Mouse (Mus musculus): ENCODE measurements around the gene Krt15. TPM values are rescaled to one million over a fixed set of nuclear protein-coding genes. Genes with fewer than 3 reads are reported as not detected.
A peak's percentile ranks its signal among the peaks of the same experiment; 100 is the strongest.

The Krt15 gene
- polyA plus RNA-seq, 1 experiment from 2014 or later: 0.17 TPM

DNA sequence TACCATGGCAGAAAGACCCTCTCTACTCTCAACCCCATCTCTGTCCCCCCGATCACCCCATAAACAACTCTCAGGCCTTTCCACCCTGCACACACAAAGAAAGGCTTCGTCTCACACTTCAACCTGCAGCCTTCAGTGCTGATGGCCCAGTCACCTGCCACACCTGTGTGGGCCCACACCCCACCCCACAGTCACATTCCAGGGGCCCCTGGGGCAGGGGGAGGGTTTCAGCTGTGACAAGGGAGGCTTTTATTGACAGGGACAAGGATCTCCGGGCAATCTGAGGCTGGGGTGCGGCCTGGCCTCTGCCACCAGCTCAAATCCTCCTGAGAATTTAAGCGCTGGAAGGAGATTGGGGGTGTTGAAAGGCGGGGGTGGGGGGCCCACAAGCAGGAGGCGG lies 3.1 kb upstream of the Krt15 start:
- Histone ChIP-seq H3K36me3 (ENCODE audit: control insufficient read depth, insufficient read depth, low read length) (no peaks in the 10 kb centered on the region), H3K9me3 (replicated peaks; ENCODE audit: control insufficient read depth, low read length) (no peaks in the 10 kb centered on the region), H3K4me3 (ENCODE audit: low read depth, low read length) (no peak overlapping the region), H3K9ac (ENCODE audit: low read length) (no peak overlapping the region), H3K4me1 (ENCODE audit: control insufficient read depth, insufficient read depth, low read length) (peaks cover 11% of the 10 kb centered on the region; the same call in 1 of the 2 replicates), H3K27ac (ENCODE audit: low read depth, low read length) (no peak overlapping the region), H3K27me3 (replicated peaks; ENCODE audit: control insufficient read depth, insufficient read depth, low read length) (no peaks in the 10 kb centered on the region), H3K4me2 (ENCODE audit: low read length) (no peak overlapping the region)
- WGBS: 41% methylated on average over 7 of the region's 7 CpGs
- ATAC-seq: no peak
- no peak for DNase-seq (ENCODE audit: low spot score)

DNA sequence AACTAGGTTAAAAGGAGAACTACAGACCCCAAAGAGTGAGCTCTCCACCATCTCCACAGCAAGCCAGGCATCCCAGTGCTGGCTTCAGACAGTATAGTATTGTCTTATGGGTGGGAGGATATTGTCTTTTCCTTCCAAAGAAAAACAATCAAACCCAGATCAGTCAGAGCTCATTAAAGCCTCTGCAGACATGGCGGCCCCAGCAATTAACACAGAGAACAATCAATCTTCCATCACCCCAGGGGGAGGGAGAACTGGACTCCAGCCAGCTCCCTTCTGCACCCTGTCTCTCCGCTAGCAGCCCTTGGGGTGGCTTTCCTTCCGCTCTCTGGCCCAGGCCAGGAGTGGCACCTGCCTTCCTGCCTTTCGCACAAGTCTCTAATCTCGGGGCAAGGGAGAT lies 2.0 kb upstream of the Krt15 start:
- H3K9ac ChIP-seq (ENCODE audit: low read length): no peak overlapping the region

DNA sequence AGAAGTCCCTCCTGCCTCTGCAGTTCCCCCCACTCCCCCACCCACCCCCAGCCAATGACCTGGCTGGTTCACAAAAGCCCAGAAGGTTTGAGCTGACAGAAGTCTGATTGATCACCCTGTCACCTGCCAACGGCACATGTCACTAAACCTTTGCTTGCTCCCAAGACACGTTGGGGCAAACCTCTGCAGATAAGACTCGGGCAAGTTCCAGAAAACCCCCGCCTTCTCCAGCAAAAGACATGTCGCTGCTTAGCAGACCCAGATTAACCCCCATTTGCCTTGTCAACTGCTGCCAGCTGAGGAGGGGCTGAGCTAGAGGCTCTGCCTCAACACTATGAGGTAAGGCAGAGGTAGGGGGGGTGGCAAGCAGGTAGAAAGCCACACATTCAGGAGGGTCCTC lies 831 bp upstream of the Krt15 start:
- no peak overlapping the region for H3K4me2 ChIP-seq (ENCODE audit: low read length)
- H3K9me3 ChIP-seq (replicated peaks; ENCODE audit: control insufficient read depth, low read length): no peaks in the 10 kb centered on the region
- no peaks in the 10 kb centered on the region for H3K27me3 ChIP-seq (replicated peaks; ENCODE audit: control insufficient read depth, insufficient read depth, low read length)
- H3K4me1 ChIP-seq (ENCODE audit: control insufficient read depth, insufficient read depth, low read length): peaks cover 11% of the 10 kb centered on the region; the same call in 1 of the 2 replicates
- no peaks in the 10 kb centered on the region for H3K36me3 ChIP-seq (ENCODE audit: control insufficient read depth, insufficient read depth, low read length)
- no peak overlapping the region for H3K9ac ChIP-seq (ENCODE audit: low read length)
- no peak overlapping the region for H3K4me3 ChIP-seq (ENCODE audit: low read depth, low read length)
- no peak overlapping the region for H3K27ac ChIP-seq (ENCODE audit: low read depth, low read length)
- DNase-seq (ENCODE audit: low spot score) (no peak), ATAC-seq (no peak)
- WGBS: 52% methylated on average over 5 of the region's 5 CpGs

More for the DNA sequence above, 2.0 kb upstream of the Krt15 start:
- DNase-seq (ENCODE audit: low spot score) (peak; percentile 56), ATAC-seq (peak; percentile 26; the same call in 1 of the 2 replicates)
- 12% methylated on average over 5 of the region's 5 CpGs for WGBS
- no peaks in the 10 kb centered on the region for H3K36me3 ChIP-seq (ENCODE audit: control insufficient read depth, insufficient read depth, low read length)
- H3K27ac ChIP-seq (ENCODE audit: low read depth, low read length): no peak overlapping the region
- H3K4me3 ChIP-seq (ENCODE audit: low read depth, low read length): no peak overlapping the region
- peaks cover 11% of the 10 kb centered on the region; the same call in 1 of the 2 replicates for H3K4me1 ChIP-seq (ENCODE audit: control insufficient read depth, insufficient read depth, low read length)
- no peak overlapping the region for H3K4me2 ChIP-seq (ENCODE audit: low read length)
- no peaks in the 10 kb centered on the region for H3K9me3 ChIP-seq (replicated peaks; ENCODE audit: control insufficient read depth, low read length)
- H3K27me3 ChIP-seq (replicated peaks; ENCODE audit: control insufficient read depth, insufficient read depth, low read length): no peaks in the 10 kb centered on the region

DNA sequence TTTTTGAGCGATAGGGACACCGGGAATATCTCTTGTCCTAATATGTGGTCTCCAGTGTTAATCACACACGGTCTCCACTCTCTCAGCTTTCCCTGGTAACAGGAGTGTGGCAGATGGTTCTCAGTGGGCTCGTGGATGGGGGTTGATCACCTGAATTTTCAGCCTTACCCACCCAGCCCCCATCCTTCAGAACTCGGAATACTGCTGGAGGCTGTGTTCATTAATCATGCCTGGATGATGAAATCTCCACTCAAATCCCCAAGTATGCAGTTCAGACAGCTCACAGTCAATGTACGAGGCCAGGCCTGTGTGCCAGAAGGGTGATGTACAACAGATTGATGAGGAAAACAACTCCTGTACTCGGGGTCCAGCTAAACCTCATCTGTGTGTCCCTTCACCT lies 10.8 kb downstream of the Krt15 start:
- 86% methylated on average over 7 of the region's 7 CpGs for WGBS
- no peaks in the 10 kb centered on the region for H3K9me3 ChIP-seq (replicated peaks; ENCODE audit: control insufficient read depth, low read length)

DNA sequence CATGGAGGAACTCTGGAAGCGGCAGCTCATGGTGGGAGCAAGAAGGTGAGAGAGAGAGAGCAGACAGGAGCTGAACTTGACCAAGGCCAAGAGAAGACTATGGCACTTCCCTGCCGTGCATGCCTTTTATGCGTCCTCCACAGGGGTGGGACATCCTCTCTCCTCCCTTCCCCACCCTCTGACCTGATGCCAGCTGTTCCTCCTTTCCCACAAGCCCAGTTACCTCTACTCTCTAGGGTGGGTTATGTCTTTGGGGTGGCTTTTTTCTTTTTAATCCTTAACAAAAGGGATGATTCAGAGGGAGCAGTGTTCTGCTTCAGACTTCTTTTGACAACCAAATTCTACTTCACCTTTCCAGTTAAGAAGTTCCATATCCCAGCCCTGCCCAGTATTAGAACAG lies 14.3 kb downstream of the Krt15 start, which contains the start of gene Krt13:
Krt13 (minus strand) TSS at position 101 of the 400 bp plus-strand sequence.
- 81% methylated on average over 3 of the region's 3 CpGs for WGBS

More for the DNA sequence above, 10.8 kb downstream of the Krt15 start:
- H3K4me3 ChIP-seq (ENCODE audit: low read depth, low read length): no peak overlapping the region
- no peak overlapping the region for H3K4me2 ChIP-seq (ENCODE audit: low read length)
- no peaks in the 10 kb centered on the region for H3K36me3 ChIP-seq (ENCODE audit: control insufficient read depth, insufficient read depth, low read length)
- H3K4me1 ChIP-seq (ENCODE audit: control insufficient read depth, insufficient read depth, low read length): no peaks in the 10 kb centered on the region
- no peak overlapping the region for H3K27ac ChIP-seq (ENCODE audit: low read depth, low read length)
- ATAC-seq (no peak), DNase-seq (ENCODE audit: low spot score) (no peak)
- no peak overlapping the region for H3K9ac ChIP-seq (ENCODE audit: low read length)
- H3K27me3 ChIP-seq (replicated peaks; ENCODE audit: control insufficient read depth, insufficient read depth, low read length): no peaks in the 10 kb centered on the region

DNA sequence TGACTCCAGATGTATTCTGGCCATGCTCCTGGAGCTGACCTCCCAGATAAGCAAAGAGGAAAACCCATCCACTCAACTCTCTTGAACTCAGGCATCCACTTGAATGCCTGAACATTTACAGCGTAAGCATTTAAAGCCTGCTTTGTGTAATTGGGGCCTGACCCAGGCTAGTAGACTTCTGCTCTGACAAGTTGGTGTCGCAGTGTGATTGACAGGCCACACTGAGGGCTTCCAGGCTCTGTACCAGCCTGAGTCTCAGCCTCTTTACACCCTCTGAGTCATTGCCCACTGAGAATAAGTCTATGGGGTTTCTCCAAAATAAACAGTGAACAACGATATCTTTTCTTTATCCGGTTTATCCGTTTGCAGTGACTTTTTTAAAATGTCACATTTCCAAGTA lies 15.4 kb downstream of the Krt15 start:
- 92% methylated on average over 5 of the region's 5 CpGs for WGBS
- no peak overlapping the region for H3K27ac ChIP-seq (ENCODE audit: low read depth, low read length)
- no peak for DNase-seq (ENCODE audit: low spot score)
- H3K36me3 ChIP-seq (ENCODE audit: control insufficient read depth, insufficient read depth, low read length): no peaks in the 10 kb centered on the region
- H3K27me3 ChIP-seq (replicated peaks; ENCODE audit: control insufficient read depth, insufficient read depth, low read length): no peaks in the 10 kb centered on the region
- no peak for ATAC-seq
- H3K4me1 ChIP-seq (ENCODE audit: control insufficient read depth, insufficient read depth, low read length): no peaks in the 10 kb centered on the region
- no peak overlapping the region for H3K9ac ChIP-seq (ENCODE audit: low read length)
- no peak overlapping the region for H3K4me3 ChIP-seq (ENCODE audit: low read depth, low read length)
- no peak overlapping the region for H3K4me2 ChIP-seq (ENCODE audit: low read length)
- H3K9me3 ChIP-seq (replicated peaks; ENCODE audit: control insufficient read depth, low read length): no peaks in the 10 kb centered on the region

More for the DNA sequence above, 14.3 kb downstream of the Krt15 start, which contains the start of gene Krt13:
- H3K9me3 ChIP-seq (replicated peaks; ENCODE audit: control insufficient read depth, low read length): no peaks in the 10 kb centered on the region
- H3K9ac ChIP-seq (ENCODE audit: low read length): no peak within 1 kb of the TSS
- H3K4me2 ChIP-seq (ENCODE audit: low read length): no peak within 1 kb of the TSS
- no peak within 1 kb of the TSS for H3K4me3 ChIP-seq (ENCODE audit: low read depth, low read length)
- H3K36me3 ChIP-seq (ENCODE audit: control insufficient read depth, insufficient read depth, low read length): no peaks in the 10 kb centered on the region
- DNase-seq (ENCODE audit: low spot score) (no peak), ATAC-seq (no peak)
- H3K27ac ChIP-seq (ENCODE audit: low read depth, low read length): no peak within 1 kb of the TSS
- no peaks in the 10 kb centered on the region for H3K27me3 ChIP-seq (replicated peaks; ENCODE audit: control insufficient read depth, insufficient read depth, low read length)
- H3K4me1 ChIP-seq (ENCODE audit: control insufficient read depth, insufficient read depth, low read length): no peaks in the 10 kb centered on the region

DNA sequence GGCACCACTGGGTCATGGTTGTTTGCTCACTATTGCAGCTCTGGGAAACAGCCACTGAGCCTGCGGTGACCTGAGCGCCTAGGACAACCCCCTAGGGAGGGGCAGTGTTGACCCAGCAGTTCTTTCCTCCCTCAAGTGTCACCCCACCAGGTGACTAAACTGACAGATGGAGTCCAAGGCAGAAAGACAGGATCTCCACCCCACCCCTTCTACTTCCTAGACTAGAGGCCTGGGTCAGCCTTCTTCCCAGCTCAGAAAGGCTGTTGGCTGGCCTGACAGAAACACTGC lies 22.0 kb downstream of the Krt15 start:
- no peaks in the 10 kb centered on the region for H3K36me3 ChIP-seq (ENCODE audit: control insufficient read depth, insufficient read depth, low read length)
- DNase-seq (ENCODE audit: low spot score): no peak
- no peak for ATAC-seq

DNA sequence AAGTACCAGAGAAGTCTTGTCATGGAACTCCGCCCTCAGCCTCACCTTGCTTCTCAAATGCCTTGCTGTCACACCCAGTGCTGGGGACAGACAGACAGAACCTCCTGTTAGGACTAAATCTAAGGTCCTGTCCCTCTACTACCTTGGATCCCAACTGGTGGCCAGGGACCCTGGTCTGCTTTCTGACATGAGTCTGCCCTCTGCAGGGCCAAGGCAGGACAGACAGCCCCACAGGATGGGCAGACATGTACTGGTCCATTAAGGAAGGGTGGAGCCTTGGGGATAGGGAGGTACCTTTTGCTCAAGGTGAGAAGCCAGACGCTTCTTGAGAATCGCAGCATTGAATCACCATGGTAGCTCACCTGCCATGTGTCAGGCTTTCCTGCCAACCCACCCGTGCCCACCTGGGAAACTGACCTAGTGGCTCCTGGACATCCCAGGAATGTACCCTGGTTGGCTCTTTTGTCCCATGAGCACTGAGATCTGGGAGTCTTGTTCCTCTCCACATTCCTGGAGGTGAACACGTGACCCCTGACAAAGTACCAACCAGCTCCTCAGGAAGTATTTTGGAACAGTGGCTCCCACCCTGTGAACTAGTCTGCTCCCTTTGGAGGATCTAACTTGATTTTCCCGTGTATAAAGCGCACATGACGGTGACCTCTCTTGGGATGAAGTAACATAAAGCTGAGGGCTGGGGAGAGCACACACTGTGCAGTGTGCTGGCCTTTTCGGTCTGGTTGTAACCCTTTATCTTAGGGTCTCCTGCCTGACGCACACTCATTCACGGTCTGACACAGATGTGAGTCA lies 22.6 kb downstream of the Krt15 start:
- Histone ChIP-seq H3K27ac (ENCODE audit: low read depth, low read length) (no peak overlapping the region), H3K4me2 (ENCODE audit: low read length) (no peak overlapping the region), H3K36me3 (ENCODE audit: control insufficient read depth, insufficient read depth, low read length) (no peaks in the 10 kb centered on the region), H3K9me3 (replicated peaks; ENCODE audit: control insufficient read depth, low read length) (no peaks in the 10 kb centered on the region), H3K27me3 (replicated peaks; ENCODE audit: control insufficient read depth, insufficient read depth, low read length) (no peaks in the 10 kb centered on the region), H3K4me3 (ENCODE audit: low read depth, low read length) (no peak overlapping the region), H3K9ac (ENCODE audit: low read length) (no peak overlapping the region), H3K4me1 (ENCODE audit: control insufficient read depth, insufficient read depth, low read length) (no peaks in the 10 kb centered on the region)
- DNase-seq (ENCODE audit: low spot score) (no peak), ATAC-seq (no peak)
- 86% methylated on average over 11 of the region's 11 CpGs for WGBS

More for the DNA sequence above, 22.0 kb downstream of the Krt15 start:
- H3K9ac ChIP-seq (ENCODE audit: low read length): no peak overlapping the region
- H3K9me3 ChIP-seq (replicated peaks; ENCODE audit: control insufficient read depth, low read length): no peaks in the 10 kb centered on the region
- H3K27me3 ChIP-seq (replicated peaks; ENCODE audit: control insufficient read depth, insufficient read depth, low read length): no peaks in the 10 kb centered on the region
- H3K4me1 ChIP-seq (ENCODE audit: control insufficient read depth, insufficient read depth, low read length): no peaks in the 10 kb centered on the region
- no peak overlapping the region for H3K4me2 ChIP-seq (ENCODE audit: low read length)
- no peak overlapping the region for H3K4me3 ChIP-seq (ENCODE audit: low read depth, low read length)
- no peak overlapping the region for H3K27ac ChIP-seq (ENCODE audit: low read depth, low read length)
- 87% methylated on average over 2 of the region's 2 CpGs for WGBS

DNA sequence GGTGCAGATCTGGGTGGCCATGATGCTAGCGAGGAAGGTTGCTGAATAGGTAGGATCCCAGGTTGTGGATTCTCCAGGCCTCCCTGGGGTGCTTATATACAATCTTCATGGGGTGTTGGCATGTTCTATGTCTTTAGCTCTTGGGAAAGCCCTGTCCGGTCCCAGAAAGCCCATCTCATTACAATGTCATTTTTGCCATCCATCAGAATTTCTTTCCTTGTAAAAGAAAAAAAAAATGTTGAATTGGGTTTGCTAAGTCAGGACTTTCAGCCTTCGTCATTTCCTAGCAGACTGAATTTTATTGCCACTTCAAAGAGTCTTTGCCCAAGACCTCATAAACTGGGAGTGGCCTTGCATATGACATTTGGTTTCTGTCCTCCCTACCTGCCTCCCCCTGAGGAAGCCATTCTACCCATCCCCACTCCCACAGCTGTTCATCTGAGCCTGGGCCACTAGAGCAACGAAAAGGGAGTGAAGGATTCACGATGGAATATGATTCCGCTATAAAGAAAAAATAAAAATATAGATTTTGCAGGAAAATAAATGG lies 30.1 kb downstream of the Krt15 start, which contains the start of gene Krt36:
Krt36 (minus strand) TSS at position 51 of the 547 bp plus-strand sequence.
- no peak for DNase-seq (ENCODE audit: low spot score)
- Histone ChIP-seq H3K36me3 (ENCODE audit: control insufficient read depth, insufficient read depth, low read length) (no peaks in the 10 kb centered on the region), H3K4me1 (ENCODE audit: control insufficient read depth, insufficient read depth, low read length) (no peaks in the 10 kb centered on the region), H3K9me3 (replicated peaks; ENCODE audit: control insufficient read depth, low read length) (no peaks in the 10 kb centered on the region), H3K4me2 (ENCODE audit: low read length) (no peak within 1 kb of the TSS), H3K9ac (ENCODE audit: low read length) (no peak within 1 kb of the TSS), H3K27me3 (replicated peaks; ENCODE audit: control insufficient read depth, insufficient read depth, low read length) (no peaks in the 10 kb centered on the region), H3K27ac (ENCODE audit: low read depth, low read length) (no peak within 1 kb of the TSS), H3K4me3 (ENCODE audit: low read depth, low read length) (no peak within 1 kb of the TSS)
- no peak for ATAC-seq
- 89% methylated on average over 6 of the region's 6 CpGs for WGBS
